Mouse (Mus musculus) embryonic fibroblast, embryonic 13.5 days (primary cell): Measurements from ENCODE around the gene Klhl31.

ENCODE experiments used
- CTCF ChIP-seq: IDR thresholded peaks from 2 replicates; pipeline ENCODE4 v1.5.1; 2011; ENCODE audit warnings: mild to moderate bottlenecking, control low read depth, low read length, moderate library complexity, borderline replicate concordance; ENCODE audit not compliant: insufficient read depth
- POLR2A ChIP-seq: IDR thresholded peaks from 2 replicates; pipeline ENCODE4 v1.6.1; 2011; ENCODE audit warnings: low read depth, mild to moderate bottlenecking, control low read depth, low read length, moderate library complexity

DNA sequence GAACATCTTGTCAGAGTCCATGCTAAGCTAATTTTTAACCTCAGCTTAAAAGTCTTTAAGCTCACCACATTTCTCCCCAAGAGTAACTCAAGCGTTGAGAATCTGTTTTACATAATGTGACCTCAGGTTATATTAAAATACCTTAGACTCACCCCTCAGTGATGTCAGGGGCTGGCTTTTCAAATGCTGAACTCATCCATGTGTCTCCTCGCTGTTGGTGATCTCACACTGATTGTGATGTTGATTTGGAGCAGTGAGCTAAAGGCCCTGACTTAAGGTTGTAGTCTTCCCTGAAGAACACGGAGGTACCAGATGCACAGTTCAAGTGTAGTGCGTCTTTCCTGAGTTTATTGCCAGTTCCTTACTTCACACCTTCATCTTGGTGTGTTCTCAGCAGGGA lies 19.5 kb upstream of the Klhl31 start:
- TF ChIP-seq CTCF = no peak
- no peak for TF ChIP-seq POLR2A
